Mouse (Mus musculus) CH12.LX (cell line): ENCODE results near the gene Ovca2. TPM values are rescaled to one million over a fixed set of nuclear protein-coding genes. Genes with fewer than 3 reads are reported as not detected.

Experiments used
- DNase-seq: peaks from one replicate; pipeline ENCODE4 v3.0.0-alpha.2; 2013; ENCODE audit errors: extremely low read depth
- H3K27ac ChIP-seq: 2 replicates; pipeline ENCODE4 v1.5.1; 2012; ENCODE audit warnings: low read depth, mild to moderate bottlenecking, control low read depth, moderate library complexity; ENCODE audit not compliant: insufficient read depth
- H3K27me3 ChIP-seq: replicated peaks from 2 replicates; pipeline ENCODE3; 2012; ENCODE audit warnings: inconsistent platforms
- H3K36me3 ChIP-seq, 2 experiments: replicated peaks in 1 of 2; 2 replicates each; pipeline versions ENCODE3 to v1.6.1; 2012; ENCODE audit warnings: inconsistent platforms in 1 of 2, low read length in 1 of 2, mild to moderate bottlenecking in 1 of 2, mixed read lengths in 1 of 2, moderate library complexity in 1 of 2; ENCODE audit not compliant: control insufficient read depth in 1 of 2, insufficient read depth in 1 of 2
- H3K4me1 ChIP-seq, 2 experiments: 2 replicates each; pipeline ENCODE4 v1.6.1; 2012; ENCODE audit warnings: inconsistent platforms in 1 of 2, moderate library complexity in 1 of 2; ENCODE audit not compliant: insufficient read depth in 2 of 2, control insufficient read depth in 1 of 2
- H3K4me2 ChIP-seq: 2 replicates; pipeline ENCODE4 v1.6.1; 2012; ENCODE audit warnings: low read depth, mild to moderate bottlenecking, control low read depth; ENCODE audit not compliant: poor library complexity, insufficient read depth, severe bottlenecking
- H3K4me3 ChIP-seq, 3 experiments: fragments of 150-350 bp in 1 of 3; sonication (generic) in 1 of 3; replicated peaks in 1 of 3; 2 replicates each; pipeline versions ENCODE3 to v1.5.1; 2011 to 2012; ENCODE audit warnings: low read depth in 2 of 3, low read length in 2 of 3, mild to moderate bottlenecking in 2 of 3, moderate library complexity in 2 of 3, control low read depth in 1 of 3, improper control_type of control experiment in 1 of 3, inconsistent platforms in 1 of 3, mixed read lengths in 1 of 3; ENCODE audit not compliant: poor library complexity in 1 of 3
- H3K79me2 ChIP-seq: replicated peaks from 2 replicates; pipeline ENCODE4 v1.6.1; 2012; ENCODE audit warnings: mild to moderate bottlenecking, moderate library complexity; ENCODE audit not compliant: control insufficient read depth, poor library complexity, insufficient read depth, severe bottlenecking; ENCODE audit errors: extremely low read depth
- H3K9ac ChIP-seq: 2 replicates; pipeline ENCODE4 v1.6.1; 2012; ENCODE audit warnings: low read depth, mild to moderate bottlenecking, control low read depth, moderate library complexity; ENCODE audit not compliant: insufficient read depth
- H3K9me3 ChIP-seq: replicated peaks from 2 replicates; pipeline ENCODE3; 2012; ENCODE audit warnings: low read length, inconsistent platforms, mixed read lengths
- BHLHE40 ChIP-seq: IDR thresholded peaks from 2 replicates; pipeline ENCODE4 v1.6.1; 2011; ENCODE audit warnings: mild to moderate bottlenecking, low read depth, low read length, improper control_type of control experiment
- CHD1 ChIP-seq: IDR thresholded peaks from 2 replicates; pipeline ENCODE4 v1.6.1; 2012; ENCODE audit warnings: low read depth, low read length, improper control_type of control experiment, inconsistent platforms
- CHD2 ChIP-seq: IDR thresholded peaks from 2 replicates; pipeline ENCODE4 v1.6.1; 2011; ENCODE audit warnings: low read length, improper control_type of control experiment
- CTCF ChIP-seq, 2 experiments: IDR thresholded peaks in 1 of 2; conservative IDR thresholded peaks in 1 of 2; 2 replicates each; pipeline ENCODE4 v1.5.1; 2011 to 2012; ENCODE audit warnings: low read depth in 2 of 2, low read length in 2 of 2, improper control_type of control experiment in 1 of 2, inconsistent platforms in 1 of 2, mild to moderate bottlenecking in 1 of 2, moderate library complexity in 1 of 2
- E2F4 ChIP-seq: IDR thresholded peaks from 2 replicates; pipeline ENCODE4 v1.6.1; 2011; ENCODE audit warnings: low read depth, low read length, improper control_type of control experiment; ENCODE audit not compliant: insufficient replicate concordance
- ELF1 ChIP-seq: IDR thresholded peaks from 2 replicates; pipeline ENCODE4 v1.6.1; 2014; ENCODE audit warnings: low read depth, mild to moderate bottlenecking, inconsistent platforms, low read length, improper control_type of control experiment
- EP300 ChIP-seq: IDR thresholded peaks from 2 replicates; pipeline ENCODE4 v1.6.1; 2011; ENCODE audit warnings: low read length, improper control_type of control experiment
- ETS1 ChIP-seq: conservative IDR thresholded peaks from 2 replicates; pipeline ENCODE4 v1.6.1; 2012; ENCODE audit warnings: low read depth, mild to moderate bottlenecking, inconsistent platforms, low read length, improper control_type of control experiment, moderate library complexity
- GABPA ChIP-seq: IDR thresholded peaks from 2 replicates; pipeline ENCODE4 v1.6.1; 2012; ENCODE audit warnings: low read depth, low read length, improper control_type of control experiment, inconsistent platforms; ENCODE audit not compliant: insufficient replicate concordance
- HCFC1 ChIP-seq: IDR thresholded peaks from 2 replicates; pipeline ENCODE4 v1.6.1; 2012; ENCODE audit warnings: low read depth, mild to moderate bottlenecking, inconsistent platforms, low read length, improper control_type of control experiment
- IRF4 ChIP-seq: IDR thresholded peaks from 2 replicates; pipeline ENCODE4 v1.6.1; 2014; ENCODE audit warnings: low read depth, mild to moderate bottlenecking, inconsistent platforms, low read length, improper control_type of control experiment
- JUN ChIP-seq: IDR thresholded peaks from 2 replicates; pipeline ENCODE4 v1.6.1; 2011; ENCODE audit warnings: low read depth, mild to moderate bottlenecking, low read length, improper control_type of control experiment, moderate library complexity; ENCODE audit not compliant: insufficient read depth
- JUND ChIP-seq: conservative IDR thresholded peaks from 2 replicates; pipeline ENCODE4 v1.6.1; 2011; ENCODE audit warnings: low read depth, low read length, improper control_type of control experiment
- KAT2A ChIP-seq: IDR thresholded peaks from 2 replicates; pipeline ENCODE4 v1.6.1; 2012; ENCODE audit warnings: low read length, improper control_type of control experiment, inconsistent platforms; ENCODE audit not compliant: insufficient replicate concordance
- MAFK ChIP-seq: IDR thresholded peaks from 2 replicates; pipeline ENCODE4 v1.6.1; 2011; ENCODE audit warnings: low read length, improper control_type of control experiment; ENCODE audit not compliant: insufficient replicate concordance
- MAX ChIP-seq: IDR thresholded peaks from 2 replicates; pipeline ENCODE4 v1.6.1; 2011; ENCODE audit warnings: low read length, improper control_type of control experiment
- MAZ ChIP-seq: IDR thresholded peaks from 2 replicates; pipeline ENCODE4 v1.6.1; 2012; ENCODE audit warnings: low read depth, mild to moderate bottlenecking, inconsistent platforms, low read length, improper control_type of control experiment, moderate library complexity
- MEF2A ChIP-seq: IDR thresholded peaks from 2 replicates; pipeline ENCODE4 v1.6.1; 2014; ENCODE audit warnings: low read depth, mild to moderate bottlenecking, inconsistent platforms, low read length, improper control_type of control experiment, borderline replicate concordance
- MXI1 ChIP-seq: IDR thresholded peaks from 2 replicates; pipeline ENCODE4 v1.6.1; 2011; ENCODE audit warnings: mild to moderate bottlenecking, low read depth, low read length, improper control_type of control experiment
- MYC ChIP-seq: IDR thresholded peaks from 2 replicates; pipeline ENCODE4 v1.6.1; 2011; ENCODE audit warnings: low read depth, mild to moderate bottlenecking, improper control_type of control experiment, low read length
- NELFE ChIP-seq: IDR thresholded peaks from 2 replicates; pipeline ENCODE4 v1.6.1; 2011; ENCODE audit warnings: low read depth, low read length, improper control_type of control experiment
- NRF1 ChIP-seq: IDR thresholded peaks from 2 replicates; pipeline ENCODE4 v1.6.1; 2014; ENCODE audit warnings: low read depth, mild to moderate bottlenecking, inconsistent platforms, low read length, improper control_type of control experiment, moderate library complexity
- PAX5 ChIP-seq: IDR thresholded peaks from 2 replicates; pipeline ENCODE4 v1.6.1; 2012; ENCODE audit warnings: low read length, inconsistent platforms, mixed read lengths
- POLR2A ChIP-seq: IDR thresholded peaks from 2 replicates; pipeline ENCODE4 v1.6.1; 2011; ENCODE audit warnings: low read depth, mild to moderate bottlenecking, improper control_type of control experiment, low read length
- POLR2AphosphoS2 ChIP-seq: IDR thresholded peaks from 2 replicates; pipeline ENCODE4 v1.6.1; 2011; ENCODE audit warnings: low read depth, low read length, improper control_type of control experiment
- RAD21 ChIP-seq: IDR thresholded peaks from 2 replicates; pipeline ENCODE4 v1.6.1; 2011; ENCODE audit warnings: low read depth, mild to moderate bottlenecking, low read length, improper control_type of control experiment, moderate library complexity
- RCOR1 ChIP-seq: conservative IDR thresholded peaks from 2 replicates; pipeline ENCODE4 v1.6.1; 2012; ENCODE audit warnings: low read depth, mild to moderate bottlenecking, inconsistent platforms, low read length, improper control_type of control experiment
- SIN3A ChIP-seq: IDR thresholded peaks from 2 replicates; pipeline ENCODE4 v1.6.1; 2012; ENCODE audit warnings: low read length, improper control_type of control experiment, inconsistent platforms
- SMC3 ChIP-seq: IDR thresholded peaks from 2 replicates; pipeline ENCODE4 v1.6.1; 2011; ENCODE audit warnings: low read depth, low read length, improper control_type of control experiment
- TBP ChIP-seq: conservative IDR thresholded peaks from 2 replicates; pipeline ENCODE4 v1.6.1; 2011; ENCODE audit warnings: low read depth, low read length, improper control_type of control experiment
- TCF12 ChIP-seq: IDR thresholded peaks from 2 replicates; pipeline ENCODE4 v1.6.1; 2014; ENCODE audit warnings: low read depth, mild to moderate bottlenecking, inconsistent platforms, low read length, improper control_type of control experiment
- UBTF ChIP-seq: IDR thresholded peaks from 2 replicates; pipeline ENCODE4 v1.6.1; 2012; ENCODE audit warnings: low read depth, mild to moderate bottlenecking, inconsistent platforms, low read length, improper control_type of control experiment, moderate library complexity
- USF1 ChIP-seq: IDR thresholded peaks from 2 replicates; pipeline ENCODE4 v1.6.1; 2014; ENCODE audit warnings: low read depth, mild to moderate bottlenecking, inconsistent platforms, low read length, improper control_type of control experiment
- USF2 ChIP-seq: conservative IDR thresholded peaks from 2 replicates; pipeline ENCODE4 v1.6.1; 2011; ENCODE audit warnings: low read depth, low read length, improper control_type of control experiment
- ZC3H11A ChIP-seq: IDR thresholded peaks from 2 replicates; pipeline ENCODE4 v1.6.1; 2012; ENCODE audit warnings: low read depth, mild to moderate bottlenecking, inconsistent platforms, low read length, improper control_type of control experiment
- ZKSCAN1 ChIP-seq: IDR thresholded peaks from 2 replicates; pipeline ENCODE4 v1.6.1; 2012; ENCODE audit warnings: low read depth, inconsistent platforms, low read length, improper control_type of control experiment, borderline replicate concordance
- ZMIZ1 ChIP-seq: IDR thresholded peaks from 2 replicates; pipeline ENCODE4 v1.6.1; 2012; ENCODE audit warnings: low read depth, mild to moderate bottlenecking, inconsistent platforms, low read length, improper control_type of control experiment
- ZNF384 ChIP-seq: IDR thresholded peaks from 2 replicates; pipeline ENCODE4 v1.6.1; 2012; ENCODE audit warnings: low read depth, low read length, improper control_type of control experiment, inconsistent platforms
- dilution Hi-C: fragments of 300-500 bp; cut with MboI; formaldehyde crosslinking; loops from 2 replicates; pipeline ENCODE4 v1.14.3; 2020; ENCODE audit warnings: low sequenced_read_pairs; ENCODE audit not compliant: extremely low pct_unique_long_range_greater_than_20kb, extremely low pct_ligation_motif_present
- in situ Hi-C: fragments of 300-500 bp; cut with MboI; formaldehyde crosslinking; loops from 3 replicates; pipeline ENCODE4 v1.14.3; 2019; ENCODE audit warnings: low sequenced_read_pairs, low pct_ligation_motif_present, low pct_unique_long_range_greater_than_20kb, mixed read lengths
- polyA plus RNA-seq: library from polyadenylated mRNA; unstranded; fragments of >175 nt; gene quantifications from 2 replicates; pipeline ENCODE4 v1.2.1, GENCODE M21; 2012; ENCODE audit warnings: low read depth; ENCODE audit not compliant: insufficient read length
- total RNA-seq, 2 experiments: library from RNA; depleted of rRNA; stranded (reverse); fragments of 300-350 nt in 1 of 2; fragments of >200 nt in 1 of 2; gene quantifications; 2 replicates each; pipeline ENCODE4 v1.2.3; 2012 to 2014

Ovca2 gene
- 20.7 and 28.4 TPM in 2 replicates for total RNA-seq (2012; rRNA removed)
- total RNA-seq (2014; rRNA removed) = 68.4 and 86.9 TPM in 2 replicates
- polyA plus RNA-seq = 28.6 and 32.1 TPM in 2 replicates

DNA sequence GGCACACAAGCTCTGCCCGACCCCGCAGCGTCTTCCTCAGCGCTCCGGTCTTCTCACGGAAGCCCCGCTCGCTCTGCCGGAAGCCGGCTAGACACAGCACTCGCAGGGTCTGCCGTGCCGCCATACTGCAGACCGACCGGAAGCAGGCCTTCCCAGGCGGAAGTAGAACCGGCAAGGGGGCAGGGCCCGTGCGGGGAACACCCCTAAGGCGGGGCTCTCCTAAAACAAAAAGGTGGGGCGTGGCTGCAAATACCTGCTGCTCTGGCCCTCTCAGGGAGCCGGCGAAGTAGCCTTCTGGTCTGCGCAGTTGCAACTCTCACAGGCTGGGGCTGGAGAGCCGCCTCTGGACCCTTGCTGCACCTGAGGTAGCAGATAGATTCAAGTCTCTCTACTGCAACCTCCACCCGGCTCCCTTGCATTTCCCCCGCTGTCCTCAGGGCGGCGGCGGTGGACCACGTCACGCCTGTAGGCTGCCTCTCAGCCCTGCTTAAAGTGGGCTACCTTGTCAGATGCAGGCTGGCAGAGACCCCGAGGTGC is at the start of gene Ovca2:
Gene Ovca2, minus strand, starts transcription at position 164 of the 537 bp plus-strand sequence.
- peaks cover 7 to 21% of the 10 kb centered on the region in 2 experiments; a peak in 3 of 4 replicates for H3K4me1 ChIP-seq
- DNase-seq = peak; percentile 94
- peaks cover 5% of the 10 kb centered on the region for H3K27me3 ChIP-seq
- no peak within 1 kb of the TSS for H3K27ac ChIP-seq
- in situ Hi-C loops (no loop called here), dilution Hi-C loops (no loop called here)
- H3K4me2 ChIP-seq = peak within 1 kb of the TSS; percentile 89
- peak within 1 kb of the TSS; percentile 68 to 92 (median 74) for H3K4me3 ChIP-seq
- no peaks in the 10 kb centered on the region for H3K9me3 ChIP-seq
- TF ChIP-seq MAZ = no peak
- peak; percentile 49 to 91; a peak in 3 of 4 replicates for TF ChIP-seq CTCF (conservative IDR thresholded peaks at IDR 0.05 in 1 of 2, IDR thresholded peaks at IDR 0.05 in 1 of 2; ENCODE audit: low read depth in 2 of 2, low read length in 2 of 2)
- TF ChIP-seq IRF4 = no peak
- peak; percentile 90 for TF ChIP-seq NELFE
- TF ChIP-seq NRF1 = peak; percentile 44
- peak; percentile 92 for TF ChIP-seq ELF1
- no peak for TF ChIP-seq USF2
- TF ChIP-seq HCFC1 = peak; percentile 85
- no peak for TF ChIP-seq MAFK
- no peak for TF ChIP-seq E2F4
- no peak for TF ChIP-seq MEF2A
- TF ChIP-seq SMC3 = peak; percentile 79
- 0 out of 2 replicates have a peak, but pooled peaks have one; percentile 45 for TF ChIP-seq SIN3A
- TF ChIP-seq CHD1 = no peak
- TF ChIP-seq ZC3H11A = no peak
- TF ChIP-seq JUND = no peak
- peak; percentile 57; the same call in 1 of the 2 replicates for TF ChIP-seq MAX
- TF ChIP-seq MYC = no peak
- TF ChIP-seq TBP = peak; percentile 80
- TF ChIP-seq RCOR1 = no peak
- no peak for TF ChIP-seq ZNF384
- TF ChIP-seq POLR2AphosphoS2 = peak; percentile 95
- TF ChIP-seq EP300 = no peak
- TF ChIP-seq USF1 = no peak
- peak; percentile 64; the same call in 1 of the 2 replicates for TF ChIP-seq MXI1
- TF ChIP-seq UBTF = no peak
- peak; percentile 88 for TF ChIP-seq ZMIZ1
- TF ChIP-seq KAT2A = peak; percentile 68; the same call in 1 of the 2 replicates
- TF ChIP-seq TCF12 = peak; percentile 91
- no peak for TF ChIP-seq CHD2
- peak; percentile 96 for TF ChIP-seq POLR2A
- no peak for TF ChIP-seq JUN
- no peak for TF ChIP-seq BHLHE40
- peak; percentile 87 for TF ChIP-seq RAD21
- no peak for TF ChIP-seq GABPA
- no peak for TF ChIP-seq ZKSCAN1
- no peak for TF ChIP-seq PAX5
- TF ChIP-seq ETS1 = no peak; the same call in 1 of the 2 replicates
- peak within 1 kb of the TSS; percentile 86 for H3K9ac ChIP-seq
- peaks cover 9% of the 10 kb centered on the region for H3K79me2 ChIP-seq
- peaks cover 56 to 76% of the 10 kb centered on the region in 2 experiments for H3K36me3 ChIP-seq
